Mouse (Mus musculus): ENCODE measurements around the gene Kif3a.

Kif3a gene

GRCm38 (mm10) chr11:53616748-53617558 is 49.8 kb downstream of the Kif3a start:
- no peak for DNase-seq (ENCODE audit: extremely low spot score, low spot score)

- DNase-seq (ENCODE audit: extremely low spot score, low spot score), result no peak
Measured at GRCm38 (mm10) chr11:53617562-53618109, 50.5 kb downstream of the Kif3a start.

GRCm38 (mm10) chr11:53618619-53619198 is 51.5 kb downstream of the Kif3a start, which contains the start of gene Il4:
Il4 (minus strand) TSS chr11:53618669.
- DNase-seq (ENCODE audit: extremely low spot score, low spot score), result no peak

- DNase-seq (ENCODE audit: extremely low spot score, low spot score), result no peak
Measured at GRCm38 (mm10) chr11:53619428-53619827, 52.2 kb downstream of the Kif3a start.

- no peak for DNase-seq (ENCODE audit: extremely low spot score, low spot score)
Measured at GRCm38 (mm10) chr11:53620094-53620493, 52.9 kb downstream of the Kif3a start.

GRCm38 (mm10) chr11:53621582-53622439 is 54.6 kb downstream of the Kif3a start:
- no peak for DNase-seq (ENCODE audit: extremely low spot score, low spot score)

GRCm38 (mm10) chr11:53622440-53622806 is 55.2 kb downstream of the Kif3a start:
- DNase-seq (ENCODE audit: extremely low spot score, low spot score), result no peak

- DNase-seq (ENCODE audit: extremely low spot score, low spot score), result no peak
Measured at GRCm38 (mm10) chr11:53623573-53623972, 56.4 kb downstream of the Kif3a start.

GRCm38 (mm10) chr11:53624124-53624523 is 56.9 kb downstream of the Kif3a start:
- DNase-seq (ENCODE audit: extremely low spot score, low spot score), result no peak

- DNase-seq (ENCODE audit: extremely low spot score, low spot score), result no peak
Measured at GRCm38 (mm10) chr11:53626802-53627373, 59.7 kb downstream of the Kif3a start.

GRCm38 (mm10) chr11:53627859-53628258 is 60.7 kb downstream of the Kif3a start:
- DNase-seq (ENCODE audit: extremely low spot score, low spot score), result peak; percentile 78

GRCm38 (mm10) chr11:53632122-53632733 is 65.0 kb downstream of the Kif3a start:
- DNase-seq (ENCODE audit: extremely low spot score, low spot score), result no peak

- no peak for DNase-seq (ENCODE audit: extremely low spot score, low spot score)
Measured at GRCm38 (mm10) chr11:53633644-53634043, 66.5 kb downstream of the Kif3a start.

GRCm38 (mm10) chr11:53634556-53634955 is 67.4 kb downstream of the Kif3a start, which contains the start of gene Il13:
Il13 (minus strand) TSS chr11:53634702.
- DNase-seq (ENCODE audit: extremely low spot score, low spot score), result no peak

- no peak for DNase-seq (ENCODE audit: extremely low spot score, low spot score)
Measured at GRCm38 (mm10) chr11:53635590-53636182, 68.5 kb downstream of the Kif3a start.

GRCm38 (mm10) chr11:53636183-53636646 is 69.0 kb downstream of the Kif3a start:
- DNase-seq (ENCODE audit: extremely low spot score, low spot score), result peak; percentile 36

- peak; percentile 33 for DNase-seq (ENCODE audit: extremely low spot score, low spot score)
Measured at GRCm38 (mm10) chr11:53637046-53637802, 70.0 kb downstream of the Kif3a start.

GRCm38 (mm10) chr11:53637803-53638260 is 70.7 kb downstream of the Kif3a start:
- DNase-seq (ENCODE audit: extremely low spot score, low spot score), result no peak

- no peak for DNase-seq (ENCODE audit: extremely low spot score, low spot score)
Measured at GRCm38 (mm10) chr11:53642744-53643279, 75.6 kb downstream of the Kif3a start.

Measured in neural tube, embryonic 10.5 days (tissue).